Mouse (Mus musculus) neutrophil, adult 5-6 weeks (primary cell): ENCODE measurements around the gene Six4. TPM values are rescaled to one million over a fixed set of nuclear protein-coding genes. Genes with fewer than 3 reads are reported as not detected.
A peak's percentile ranks its signal among the peaks of the same experiment; 100 is the strongest.
"Not testable (repeated sequence)": the region's sequence is repeated elsewhere in the genome, so short reads cannot be mapped to it uniquely, and the experiment has no call there.

Source experiments
- ATAC-seq: fragments of 151-379, 151-347 bp; 2 replicates; pipeline ENCODE4 v1.8.0; 2017; ENCODE audit warnings: mild to moderate bottlenecking, moderate TSS enrichment; ENCODE audit not compliant: insufficient number of reproducible peaks, poor library complexity, low FRiP score, severe bottlenecking; ENCODE audit errors: extremely low read depth
- total RNA-seq: library from RNA; stranded (forward); fragments of 200-1000 nt; gene quantifications from 2 replicates; pipeline ENCODE4 v1.2.3, GENCODE M21; 2017

Gene Six4
- total RNA-seq = under 0.01 TPM in 1 of 2 replicates, not detected in the other

GRCm38 (mm10) chr12:73113196-73113595 lies at the start of gene Six4:
Gene Six4 (minus strand): TSS chr12:73113456.
- no peak for ATAC-seq

- no peak for ATAC-seq
Measured at GRCm38 (mm10) chr12:73162408-73163181, 49.3 kb upstream of the Six4 start.

- no peak for ATAC-seq
Measured at GRCm38 (mm10) chr12:73160341-73160740, 47.1 kb upstream of the Six4 start.

- ATAC-seq = no peak
Measured at GRCm38 (mm10) chr12:73154150-73154549, 40.9 kb upstream of the Six4 start.

- not testable (repeated sequence) for ATAC-seq
Measured at GRCm38 (mm10) chr12:73151038-73151437, 37.8 kb upstream of the Six4 start.

- no peak for ATAC-seq
Measured at GRCm38 (mm10) chr12:73147236-73147635, 34.0 kb upstream of the Six4 start.

GRCm38 (mm10) chr12:73140732-73141131 lies 27.5 kb upstream of the Six4 start:
- ATAC-seq = no peak

GRCm38 (mm10) chr12:73125250-73125649 lies 12.0 kb upstream of the Six4 start:
- no peak for ATAC-seq

GRCm38 (mm10) chr12:73123093-73124041 lies 10.1 kb upstream of the Six4 start, which contains the start of gene Mnat1:
Gene Mnat1 (plus strand): TSS chr12:73123717.
- ATAC-seq = peak; percentile 51

- no peak for ATAC-seq
Measured at GRCm38 (mm10) chr12:73112326-73113087, 749 bp downstream of the Six4 start.

GRCm38 (mm10) chr12:73111561-73112325 lies 1.5 kb downstream of the Six4 start:
- no peak for ATAC-seq

GRCm38 (mm10) chr12:73110431-73111111 lies 2.7 kb downstream of the Six4 start:
- ATAC-seq = no peak

GRCm38 (mm10) chr12:73107821-73108220 lies 5.4 kb downstream of the Six4 start:
- ATAC-seq = no peak

- no peak for ATAC-seq
Measured at GRCm38 (mm10) chr12:73103713-73104112, 9.5 kb downstream of the Six4 start.

- ATAC-seq = no peak
Measured at GRCm38 (mm10) chr12:73098593-73098992, 14.7 kb downstream of the Six4 start.

- ATAC-seq = not testable (repeated sequence)
Measured at GRCm38 (mm10) chr12:73096177-73096576, 17.1 kb downstream of the Six4 start.

- ATAC-seq = no peak
Measured at GRCm38 (mm10) chr12:73094605-73095004, 18.7 kb downstream of the Six4 start.

- ATAC-seq = no peak
Measured at GRCm38 (mm10) chr12:73094189-73094588, 19.1 kb downstream of the Six4 start.
